Mouse (Mus musculus): ENCODE results near the gene Hyou1. TPM values are rescaled to one million over a fixed set of nuclear protein-coding genes. Genes with fewer than 3 reads are reported as not detected.
"Not testable (repeated sequence)": the region's sequence is repeated elsewhere in the genome, so short reads cannot be mapped to it uniquely, and the experiment has no call there.

Gene Hyou1
- total RNA-seq, 2 experiments from 2014 or later: 24.2 to 33.6 TPM

DNA sequence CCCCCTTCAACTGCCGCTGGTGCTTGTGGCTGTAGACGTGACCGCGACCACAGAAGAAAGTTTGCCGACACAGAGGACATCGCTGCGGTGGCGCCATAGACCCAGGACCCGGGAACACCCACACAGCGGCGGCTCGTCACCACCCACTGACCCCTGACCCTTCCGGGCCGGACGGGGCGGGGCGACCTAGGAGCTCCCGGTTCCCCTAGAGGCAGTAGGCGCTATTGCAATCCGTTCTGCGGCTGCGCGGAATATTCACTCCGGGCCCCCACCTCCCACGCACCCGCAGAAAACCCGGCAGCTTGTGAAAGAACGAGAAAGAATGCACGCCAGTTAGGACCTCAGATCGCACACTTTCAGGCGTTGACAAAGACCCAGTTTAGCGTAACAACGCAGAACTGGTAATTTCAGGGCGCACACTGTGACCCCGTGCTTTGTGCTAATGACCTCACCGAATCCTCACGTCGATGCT lies 38.6 kb downstream of the Hyou1 start:
- DNase-seq: peak; percentile 98
- TF ChIP-seq CTCF (IDR thresholded peaks at IDR 0.05): peak; percentile 87
- intact Hi-C loops (cut with DNase I): no loop called here
- H3K4me3 ChIP-seq: peak overlapping the region; percentile 98
- H3K27ac ChIP-seq: peak overlapping the region; percentile 97

DNA sequence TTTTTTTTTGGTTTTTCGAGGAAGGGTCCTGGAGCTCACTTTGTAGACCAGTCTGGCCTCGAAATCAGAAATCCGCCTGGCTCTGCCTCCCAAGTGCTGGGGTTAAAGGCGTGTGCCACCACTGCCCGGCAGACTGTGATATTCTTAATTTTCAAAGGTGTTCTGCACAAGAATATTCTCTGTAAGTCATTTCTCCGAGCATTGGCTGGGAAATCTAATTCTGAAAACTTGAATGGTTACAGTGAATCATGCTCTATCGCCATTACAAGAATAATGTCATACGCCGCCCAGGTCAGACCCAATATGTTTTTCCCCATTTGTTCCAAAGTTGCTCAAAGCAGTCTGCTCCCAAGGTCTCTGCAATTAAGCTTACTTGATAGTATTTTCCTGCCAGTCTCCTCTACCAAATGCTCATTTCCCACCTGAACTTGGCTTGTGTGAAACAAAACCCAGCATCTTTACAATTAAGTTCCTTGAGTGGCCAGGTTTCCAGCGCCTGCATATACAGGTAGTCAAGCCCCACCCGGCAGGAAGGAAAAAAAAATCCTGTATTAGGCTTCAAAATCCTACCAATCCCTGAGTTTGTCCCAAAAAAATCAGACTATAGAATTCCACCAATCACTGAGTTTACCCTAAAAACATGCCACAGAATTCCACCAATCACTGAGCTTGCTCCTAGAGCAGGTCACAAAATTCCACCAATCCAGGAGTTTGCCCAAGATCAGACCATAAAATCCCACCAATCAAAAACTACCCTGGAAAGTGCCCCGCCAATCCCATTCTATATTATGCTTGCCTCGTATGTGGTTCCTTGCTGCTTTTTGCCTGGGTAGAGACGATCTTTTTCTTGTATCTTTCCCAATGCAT lies 39.5 kb downstream of the Hyou1 start, which contains the start of gene Ccdc84:
Ccdc84 (minus strand) TSS at position 51 of the 867 bp plus-strand sequence.
- intact Hi-C loops (cut with DNase I): no loop called here
- TF ChIP-seq CTCF (IDR thresholded peaks at IDR 0.05): no peak
- peak within 1 kb of the TSS; percentile 97 for H3K27ac ChIP-seq
- H3K4me3 ChIP-seq: peak within 1 kb of the TSS; percentile 98
- DNase-seq: no peak

DNA sequence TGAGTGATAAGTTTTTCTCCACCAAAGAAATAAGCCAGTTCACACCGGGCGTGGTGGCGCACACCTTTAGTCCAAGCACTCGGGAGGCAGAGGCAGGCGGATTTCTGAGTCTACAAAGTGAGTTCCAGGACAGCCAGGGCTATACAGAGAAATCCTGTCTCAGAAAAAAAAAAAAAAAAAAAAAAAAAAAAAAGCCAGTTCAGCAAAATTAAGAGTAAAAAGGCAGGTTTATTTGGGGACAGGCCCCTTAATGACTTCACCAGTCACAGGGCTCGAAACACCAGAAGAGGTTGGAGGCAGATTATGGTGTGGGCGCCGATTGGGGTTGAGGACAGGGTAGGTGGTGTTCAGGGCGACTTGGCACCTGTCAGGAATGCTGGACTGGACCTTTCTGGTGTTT lies 40.4 kb downstream of the Hyou1 start:
- H3K4me3 ChIP-seq; H3K27ac ChIP-seq; intact Hi-C loops (cut with DNase I); DNase-seq: not testable (repeated sequence)

DNA sequence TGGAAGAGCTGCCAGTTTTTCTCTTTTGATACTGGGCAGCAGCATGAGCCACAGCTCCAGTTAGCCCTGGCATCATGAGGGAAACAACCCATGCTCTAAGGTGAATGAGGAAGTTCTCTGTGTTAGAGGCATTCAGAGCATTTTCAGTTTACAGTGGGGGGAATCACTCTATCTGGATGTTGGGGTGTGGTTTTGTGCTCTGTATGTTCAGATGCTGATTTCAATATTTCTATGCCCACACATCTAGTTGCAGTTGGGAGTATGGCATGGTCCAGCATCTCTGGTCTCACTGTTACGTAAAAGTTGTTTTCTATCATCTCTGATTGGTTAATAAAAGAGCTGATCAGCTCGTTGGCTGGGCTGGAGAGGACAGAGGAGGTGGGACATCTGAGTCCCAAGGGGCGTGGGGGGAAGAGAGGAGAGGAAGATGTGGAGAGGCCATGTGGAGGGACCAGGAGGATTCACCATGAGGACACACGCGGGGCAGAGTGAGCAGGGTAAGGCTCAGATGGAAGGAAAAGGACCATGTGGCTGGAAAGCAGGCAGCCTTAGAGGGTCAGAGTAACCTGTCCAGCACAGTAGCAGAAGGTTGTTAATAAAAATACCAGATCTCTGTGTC lies 41.1 kb downstream of the Hyou1 start:
- Histone ChIP-seq H3K4me3 (no peak overlapping the region), H3K27ac (no peak overlapping the region)
- no peak for DNase-seq
- intact Hi-C loops (cut with DNase I): no loop called here
- no peak for TF ChIP-seq CTCF (IDR thresholded peaks at IDR 0.05)

DNA sequence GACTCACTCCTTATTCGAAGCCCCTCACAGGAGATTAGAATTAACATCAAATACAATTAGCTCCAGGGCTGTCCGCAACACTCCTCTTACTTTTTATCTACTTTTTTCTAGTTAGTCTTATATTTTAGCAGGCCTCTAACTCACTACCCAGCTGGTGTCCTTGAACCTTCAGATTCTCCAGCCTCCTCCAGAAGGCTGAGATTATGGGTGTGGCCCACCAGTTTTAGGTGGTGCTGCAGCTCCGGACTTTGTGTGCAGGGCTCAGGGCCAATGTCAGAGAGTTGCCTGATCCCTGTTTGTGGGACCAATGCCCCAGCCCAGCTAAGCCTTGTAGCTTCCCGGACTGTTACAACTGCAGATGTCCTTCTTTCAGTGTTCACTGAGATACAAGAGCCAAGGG lies 44.3 kb downstream of the Hyou1 start:
- intact Hi-C loops (cut with DNase I): no loop called here
- TF ChIP-seq CTCF (IDR thresholded peaks at IDR 0.05): no peak

DNA sequence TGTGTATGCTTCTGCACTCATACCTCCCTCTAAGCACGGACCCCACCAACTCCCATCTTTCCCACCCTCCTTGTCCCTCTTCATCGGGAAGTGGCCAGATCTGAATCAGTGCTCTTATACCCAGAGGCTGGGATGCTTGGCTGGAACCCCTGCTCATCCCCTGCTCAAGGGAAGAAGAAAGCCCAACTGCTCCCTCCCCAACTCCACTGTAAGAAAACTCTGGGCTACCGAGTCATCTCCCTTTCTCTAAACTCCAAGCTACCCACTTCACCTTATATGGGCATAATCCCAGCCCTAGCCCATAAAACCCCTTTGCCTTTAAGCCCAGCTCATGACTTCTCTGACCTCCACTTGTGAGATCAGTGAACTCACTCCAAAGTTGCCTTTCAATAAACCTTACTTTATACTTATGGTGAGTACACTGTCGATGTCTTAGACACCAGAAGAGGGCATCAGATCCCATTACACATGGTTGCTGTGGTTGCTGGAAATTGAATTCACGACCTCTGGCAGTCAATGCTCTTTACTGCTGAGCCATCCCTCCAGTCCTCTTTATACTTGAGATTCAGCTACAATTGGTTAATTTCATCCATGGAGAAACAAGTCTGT lies 53.4 kb downstream of the Hyou1 start:
- Histone ChIP-seq H3K27ac (no peak overlapping the region), H3K4me3 (no peak overlapping the region)
- no peak for TF ChIP-seq CTCF (IDR thresholded peaks at IDR 0.05)
- intact Hi-C loops (cut with DNase I): no loop called here
- DNase-seq: no peak

More for the DNA sequence above, 44.3 kb downstream of the Hyou1 start:
- H3K27ac ChIP-seq: no peak overlapping the region
- DNase-seq: no peak
- no peak overlapping the region for H3K4me3 ChIP-seq

DNA sequence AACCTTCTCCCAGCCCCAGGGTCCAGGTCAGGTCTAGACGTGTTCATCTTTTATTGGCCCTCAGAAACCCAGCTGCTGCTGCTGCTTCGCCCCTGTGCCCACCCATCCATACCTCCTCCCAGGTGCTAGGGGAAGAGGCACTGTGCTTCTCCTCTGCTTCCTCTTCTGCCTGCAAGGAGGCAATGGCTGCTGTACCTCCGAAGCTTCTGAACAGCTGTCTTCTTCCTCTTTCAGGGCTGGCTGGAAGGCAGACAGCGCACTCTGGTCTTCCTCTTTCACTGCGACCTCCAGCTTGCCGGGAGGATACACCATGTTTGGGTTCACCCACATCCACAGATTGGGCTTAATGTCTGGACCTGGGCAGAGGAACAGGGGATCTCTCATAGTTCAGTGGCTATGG lies 56.5 kb downstream of the Hyou1 start:
- H3K27ac ChIP-seq: no peak overlapping the region
- no peak for TF ChIP-seq CTCF (IDR thresholded peaks at IDR 0.05)
- intact Hi-C loops (cut with DNase I): no loop called here
- no peak for DNase-seq
- H3K4me3 ChIP-seq: no peak overlapping the region

DNA sequence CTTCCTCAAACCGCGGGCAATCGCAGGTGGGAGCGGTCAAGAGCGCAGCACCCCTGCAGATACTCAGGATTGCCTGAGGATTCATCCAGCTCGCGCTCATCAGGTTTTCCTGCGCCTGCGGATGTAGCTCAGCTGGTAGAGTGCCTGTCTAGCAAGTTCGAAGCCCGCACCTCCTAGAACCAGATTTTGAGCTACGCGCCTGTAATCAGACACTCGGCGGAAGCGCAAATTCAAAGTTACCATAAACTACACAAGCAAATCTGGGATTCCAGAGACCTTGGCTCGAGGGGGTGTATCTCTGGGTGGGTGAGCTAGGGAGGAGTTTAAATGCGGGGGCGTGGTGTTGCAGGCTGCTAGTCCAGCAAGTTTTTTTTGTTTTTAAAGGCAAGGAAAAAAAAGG lies 61.7 kb downstream of the Hyou1 start, which contains the start of gene Foxr1:
Foxr1 (minus strand) TSS at position 176 of the 400 bp plus-strand sequence.
- no peak within 1 kb of the TSS for H3K4me3 ChIP-seq
- TF ChIP-seq CTCF (IDR thresholded peaks at IDR 0.05): no peak
- no peak for DNase-seq
- no peak within 1 kb of the TSS for H3K27ac ChIP-seq
- intact Hi-C loops (cut with DNase I): no loop called here

Small RNA genes lying within 50 kb of the gene (microRNA-seq; reads per million reads assigned to microRNA genes)
- gene Gm44335: not detected
- not detected for gene Mir7085

Other genes with a start within 250 kb of the Hyou1 start
- 10 to 100 TPM; 17.5 to 24.4 TPM for gene Mcam, start 245.0 kb upstream of the Hyou1 start, total RNA-seq (2021)
- gene Cbl, start 145.4 kb upstream of the Hyou1 start, total RNA-seq (2021): 10 to 100 TPM in 1 of 2 experiments, 1 to 10 TPM in 1; 7.5 to 13.4 TPM
- not detected for gene Ccdc153, start 138.8 kb upstream of the Hyou1 start, total RNA-seq (2021)
- 1 to 10 TPM in 1 of 2 experiments, under 1 TPM in 1; 0.97 to 1.6 TPM for gene Pdzd3, start 128.0 kb upstream of the Hyou1 start, total RNA-seq (2021)
- 10 to 100 TPM; 19.2 to 20.8 TPM for gene Nlrx1, start 110.9 kb upstream of the Hyou1 start, total RNA-seq (2021)
- gene Abcg4, start 90.9 kb upstream of the Hyou1 start, total RNA-seq (2021): under 1 TPM; 0.28 to 0.97 TPM
- gene Hinfp, start 73.8 kb upstream of the Hyou1 start, total RNA-seq (2021): 1 to 10 TPM; 6.3 to 6.8 TPM
- 10 to 100 TPM; 14.9 to 17.8 TPM for gene C2cd2l, start 59.2 kb upstream of the Hyou1 start, total RNA-seq (2021)
- gene Dpagt1, start 53.5 kb upstream of the Hyou1 start, total RNA-seq (2021): 10 to 100 TPM; 12.3 to 14.1 TPM
- 1 to 10 TPM; 8.4 to 8.7 TPM for gene H2afx, start 44.8 kb upstream of the Hyou1 start, total RNA-seq (2021)
- 10 to 100 TPM; 21.9 to 29.1 TPM for gene Hmbs, start 35.3 kb upstream of the Hyou1 start, total RNA-seq (2021)
- 10 to 100 TPM; 16.6 to 19.5 TPM for gene Vps11, start 17.8 kb upstream of the Hyou1 start, total RNA-seq (2021)
- gene Slc37a4, start 17.4 kb downstream of the Hyou1 start, total RNA-seq (2021): 100 to 1,000 TPM in 1 of 2 experiments, 10 to 100 TPM in 1; 90.6 to 129 TPM
- 100 to 1,000 TPM; 740 to 827 TPM for gene Rps25, start 27.6 kb downstream of the Hyou1 start, total RNA-seq (2021)
- gene Trappc4, start 28.1 kb downstream of the Hyou1 start, total RNA-seq (2021): 10 to 100 TPM; 15.4 to 21.5 TPM
- gene Ccdc84, start 39.1 kb downstream of the Hyou1 start, total RNA-seq (2021): 1 to 10 TPM; 5.0 to 5.7 TPM
- not detected for gene Foxr1, start 61.6 kb downstream of the Hyou1 start, total RNA-seq (2021)
- gene Upk2, start 75.5 kb downstream of the Hyou1 start, total RNA-seq (2021): under 1 TPM; 0.22 to 0.23 TPM
- gene Bcl9l, start 103.3 kb downstream of the Hyou1 start, total RNA-seq (2021): 10 to 100 TPM; 38.3 to 43.6 TPM
- gene Cxcr5, start 182.4 kb downstream of the Hyou1 start, total RNA-seq (2021): not detected
- gene Ddx6, start 225.4 kb downstream of the Hyou1 start, total RNA-seq (2021): 10 to 100 TPM; 68.8 to 74.4 TPM

All from gastrocnemius, adult 2 months (tissue).